Mouse (Mus musculus) neural tube, embryonic 15.5 days (tissue): ENCODE measurements around the gene Ano6. TPM values are rescaled to one million over a fixed set of nuclear protein-coding genes. Genes with fewer than 3 reads are reported as not detected.

ENCODE experiments used
- ATAC-seq: fragments of 200-750 bp; cut with Nextera tagmentation; 2 replicates; pipeline ENCODE4 v1.8.0; 2017; ENCODE audit warnings: mild to moderate bottlenecking, moderate TSS enrichment, moderate library complexity; ENCODE audit not compliant: low FRiP score
- H3K27ac ChIP-seq: fragments of 300-500 bp; sonication (generic); replicated peaks from 2 replicates; pipeline ENCODE4 v1.5.1; 2015; ENCODE audit warnings: mild to moderate bottlenecking, inconsistent platforms
- H3K27me3 ChIP-seq: fragments of 300-500 bp; sonication (generic); replicated peaks from 2 replicates; pipeline ENCODE4 v1.6.1; 2015; ENCODE audit warnings: inconsistent platforms
- H3K36me3 ChIP-seq: fragments of 300-500 bp; sonication (generic); 2 replicates; pipeline ENCODE4 v1.6.1; 2015; ENCODE audit warnings: inconsistent platforms
- H3K4me1 ChIP-seq: fragments of 300-500 bp; sonication (generic); 2 replicates; pipeline ENCODE4 v1.6.1; 2015; ENCODE audit warnings: inconsistent platforms
- H3K4me2 ChIP-seq: fragments of 300-500 bp; sonication (generic); 2 replicates; pipeline ENCODE4 v1.6.1; 2015; ENCODE audit warnings: inconsistent platforms, mild to moderate bottlenecking, moderate library complexity
- H3K4me3 ChIP-seq: fragments of 300-500 bp; sonication (generic); replicated peaks from 2 replicates; pipeline ENCODE4 v1.5.1; 2015; ENCODE audit warnings: mild to moderate bottlenecking, inconsistent platforms
- H3K9ac ChIP-seq: fragments of 300-500 bp; sonication (generic); replicated peaks from 2 replicates; pipeline ENCODE4 v1.6.1; 2015; ENCODE audit warnings: mild to moderate bottlenecking, inconsistent platforms
- H3K9me3 ChIP-seq: fragments of 300-500 bp; sonication (generic); replicated peaks from 2 replicates; pipeline ENCODE4 v1.6.1; 2016; ENCODE audit warnings: inconsistent platforms
- WGBS: fragments of 180-500 bp; shearing (Covaris S2); methylation state at CpG from one replicate; pipeline ENCODE4 v1.1.7; 2015; ENCODE audit warnings: mixed read lengths; 5-methylcytosine and 5-hydroxymethylcytosine counted together
- polyA plus RNA-seq: library from polyadenylated mRNA; unstranded; fragments of >200 nt; fragmentation: Nextera tagmentation; extraction: Ambion mirVana; gene quantifications from 2 replicates; pipeline ENCODE4 v1.2.1, GENCODE M21; 2015

Ano6 gene
- polyA plus RNA-seq, 1 experiment from 2014 or later = 27.0 TPM

DNA sequence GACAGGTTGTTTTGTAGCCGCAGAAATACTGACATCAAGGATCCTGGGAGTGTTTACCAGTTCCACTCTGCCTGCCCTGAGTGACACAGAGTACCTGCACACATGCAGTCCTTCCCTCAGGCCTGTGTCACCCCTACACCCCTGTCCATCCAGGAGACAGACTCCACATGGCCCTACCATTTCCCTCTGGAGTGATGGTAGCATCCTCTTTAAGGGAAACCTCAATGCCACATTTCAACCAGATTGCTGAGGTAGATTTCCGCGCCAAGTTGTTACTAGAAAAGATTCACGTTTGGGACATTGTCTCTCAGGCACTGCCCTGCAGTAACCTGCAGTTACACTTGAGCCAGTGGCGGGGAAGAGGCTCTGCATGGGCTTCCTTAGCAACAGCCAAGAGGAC, 97.9 kb downstream of the Ano6 start:
- Histone ChIP-seq H3K9ac (no peak overlapping the region), H3K4me2 (no peak overlapping the region), H3K27ac (0 out of 2 replicates have a peak overlapping the region, but pooled peaks have one; percentile 20), H3K27me3 (no peaks in the 10 kb centered on the region), H3K4me1 (peaks cover 37% of the 10 kb centered on the region), H3K36me3 (no peaks in the 10 kb centered on the region), H3K9me3 (no peaks in the 10 kb centered on the region), H3K4me3 (no peak overlapping the region)
- ATAC-seq = no peak
- WGBS = 85% methylated on average over 5 of the region's 5 CpGs

DNA sequence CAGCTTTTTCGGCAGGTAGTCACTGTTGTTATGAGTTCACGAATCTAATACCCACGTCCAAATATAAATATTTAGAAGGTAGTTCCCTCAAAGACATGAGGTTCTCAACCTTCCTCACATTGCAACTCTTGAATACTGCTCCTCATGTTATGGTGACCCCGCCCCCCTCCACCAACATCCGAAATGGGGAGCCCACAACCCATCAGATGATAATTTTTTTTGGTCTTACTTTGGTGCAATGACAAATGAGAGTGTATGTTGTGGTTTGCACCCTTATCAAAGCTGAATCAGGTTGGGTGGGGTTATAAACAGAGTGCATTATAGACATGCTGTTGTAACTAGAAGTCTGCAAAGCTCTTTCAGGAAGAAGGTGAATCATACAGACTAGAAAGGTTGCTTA, 99.7 kb downstream of the Ano6 start:
- WGBS = 94% methylated on average over 5 of the region's 5 CpGs

DNA sequence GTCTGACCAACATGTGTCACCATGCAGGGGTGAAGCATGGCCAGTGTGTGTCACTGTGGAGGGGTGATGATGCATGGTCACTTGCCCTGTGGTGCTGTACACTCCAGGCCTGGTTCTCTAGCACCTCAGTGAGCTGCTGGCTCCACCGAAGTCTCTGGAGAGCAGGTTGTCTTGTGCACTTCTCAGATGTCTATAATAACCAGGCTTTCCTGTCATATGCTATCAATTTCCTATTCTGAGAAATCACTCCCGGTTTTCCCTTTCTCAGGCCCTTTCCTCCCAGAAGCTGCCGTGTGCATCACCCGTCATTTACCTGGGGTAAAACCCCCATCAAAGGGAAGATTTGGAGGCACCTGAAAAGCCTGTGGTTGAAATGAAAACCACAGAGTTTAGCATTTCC, 101.5 kb downstream of the Ano6 start:
- Histone ChIP-seq H3K9me3 (no peaks in the 10 kb centered on the region), H3K27ac (no peak overlapping the region), H3K9ac (no peak overlapping the region), H3K4me1 (peaks cover 20% of the 10 kb centered on the region), H3K4me2 (no peak overlapping the region), H3K4me3 (no peak overlapping the region), H3K27me3 (no peaks in the 10 kb centered on the region), H3K36me3 (0 out of 2 replicates have a peak, but pooled peaks cover 5% of the 10 kb centered on the region)
- no peak for ATAC-seq
- 90% methylated on average over 4 of the region's 4 CpGs for WGBS

More for the DNA sequence above, 99.7 kb downstream of the Ano6 start:
- Histone ChIP-seq H3K9ac (no peak overlapping the region), H3K4me1 (peaks cover 32% of the 10 kb centered on the region), H3K9me3 (no peaks in the 10 kb centered on the region), H3K27ac (no peak overlapping the region), H3K36me3 (0 out of 2 replicates have a peak, but pooled peaks cover under 1% of the 10 kb centered on the region), H3K4me3 (no peak overlapping the region), H3K4me2 (no peak overlapping the region), H3K27me3 (no peaks in the 10 kb centered on the region)
- no peak for ATAC-seq

DNA sequence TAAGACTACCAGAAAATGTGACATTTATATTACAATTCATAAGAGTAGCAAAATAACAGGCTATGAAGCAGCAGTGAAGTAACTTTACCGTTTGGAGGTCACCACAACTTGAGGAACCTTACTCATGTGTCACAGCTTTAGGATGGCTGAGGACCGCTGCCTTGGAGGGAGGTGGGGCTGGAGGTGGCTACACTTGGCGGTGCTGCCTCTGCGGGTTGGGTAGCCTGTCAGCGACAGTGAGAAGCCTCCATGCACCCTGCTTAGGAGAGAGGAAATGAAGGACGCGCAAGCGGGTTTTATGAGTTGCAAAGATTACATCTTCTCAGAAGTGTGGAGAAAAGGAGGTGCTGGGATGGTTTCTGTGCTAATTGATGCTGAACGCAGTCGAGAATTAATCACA, 102.3 kb downstream of the Ano6 start:
- peaks cover 15% of the 10 kb centered on the region; the same call in 1 of the 2 replicates for H3K4me1 ChIP-seq
- 56% methylated on average over 10 of the region's 10 CpGs for WGBS
- no peak overlapping the region for H3K9ac ChIP-seq

DNA sequence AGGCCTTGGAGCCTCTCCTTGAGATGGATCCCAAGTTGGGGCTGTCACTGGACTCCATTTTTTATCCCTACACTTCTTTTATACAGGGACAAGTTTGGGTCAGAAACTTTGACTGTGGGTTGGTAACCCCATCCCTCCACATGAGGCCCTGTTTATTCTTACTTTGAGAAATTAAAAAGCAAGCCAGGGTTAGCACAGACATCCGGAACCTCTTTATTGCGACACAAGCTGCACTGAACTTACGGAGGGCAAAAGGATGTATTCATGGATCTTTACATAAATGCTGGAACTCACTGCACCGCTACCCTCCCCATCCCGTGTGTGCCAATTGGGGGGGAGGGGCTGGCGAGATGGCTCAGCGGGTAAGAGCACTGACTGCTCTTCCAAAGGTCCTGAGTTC, 105.1 kb downstream of the Ano6 start:
- H3K36me3 ChIP-seq = 0 out of 2 replicates have a peak, but pooled peaks cover 5% of the 10 kb centered on the region
- no peaks in the 10 kb centered on the region for H3K27me3 ChIP-seq
- no peak overlapping the region for H3K27ac ChIP-seq
- no peak for ATAC-seq
- H3K4me3 ChIP-seq = no peak overlapping the region
- no peak overlapping the region for H3K4me2 ChIP-seq
- no peaks in the 10 kb centered on the region for H3K9me3 ChIP-seq
- H3K9ac ChIP-seq = no peak overlapping the region
- H3K4me1 ChIP-seq = peaks cover 8% of the 10 kb centered on the region; the same call in 1 of the 2 replicates
- WGBS = 93% methylated on average over 7 of the region's 7 CpGs

More for the DNA sequence above, 102.3 kb downstream of the Ano6 start:
- H3K9me3 ChIP-seq = no peaks in the 10 kb centered on the region
- no peak overlapping the region for H3K27ac ChIP-seq
- no peak overlapping the region for H3K4me2 ChIP-seq
- no peak for ATAC-seq
- no peak overlapping the region for H3K4me3 ChIP-seq
- H3K27me3 ChIP-seq = no peaks in the 10 kb centered on the region
- 0 out of 2 replicates have a peak, but pooled peaks cover 5% of the 10 kb centered on the region for H3K36me3 ChIP-seq

DNA sequence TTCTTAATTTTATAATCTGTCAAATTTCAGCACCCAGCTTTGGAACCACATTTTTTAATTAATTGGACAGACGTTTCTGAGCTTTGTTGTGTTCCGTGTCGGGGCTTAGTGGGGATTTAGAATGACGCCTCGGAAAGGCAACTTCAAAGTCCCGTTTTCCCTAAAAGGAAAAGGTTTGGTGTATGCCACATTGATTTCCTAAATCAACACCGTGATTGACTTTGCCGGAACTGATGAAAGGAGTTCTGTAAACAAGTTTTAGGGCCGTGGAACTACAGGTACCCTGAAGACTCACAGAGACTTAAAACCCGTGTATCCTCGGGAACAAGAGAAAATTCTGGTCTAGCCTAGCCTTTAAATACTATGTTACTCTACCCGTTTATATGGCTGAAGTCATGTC, 107.0 kb downstream of the Ano6 start:
- H3K4me2 ChIP-seq = no peak overlapping the region
- H3K9ac ChIP-seq = no peak overlapping the region
- no peaks in the 10 kb centered on the region for H3K27me3 ChIP-seq
- no peaks in the 10 kb centered on the region for H3K9me3 ChIP-seq
- H3K4me3 ChIP-seq = no peak overlapping the region
- 0 out of 2 replicates have a peak, but pooled peaks cover 5% of the 10 kb centered on the region for H3K36me3 ChIP-seq
- ATAC-seq = no peak
- peaks cover 6% of the 10 kb centered on the region; the same call in 1 of the 2 replicates for H3K4me1 ChIP-seq
- H3K27ac ChIP-seq = no peak overlapping the region
- WGBS = 92% methylated on average over 12 of the region's 12 CpGs

DNA sequence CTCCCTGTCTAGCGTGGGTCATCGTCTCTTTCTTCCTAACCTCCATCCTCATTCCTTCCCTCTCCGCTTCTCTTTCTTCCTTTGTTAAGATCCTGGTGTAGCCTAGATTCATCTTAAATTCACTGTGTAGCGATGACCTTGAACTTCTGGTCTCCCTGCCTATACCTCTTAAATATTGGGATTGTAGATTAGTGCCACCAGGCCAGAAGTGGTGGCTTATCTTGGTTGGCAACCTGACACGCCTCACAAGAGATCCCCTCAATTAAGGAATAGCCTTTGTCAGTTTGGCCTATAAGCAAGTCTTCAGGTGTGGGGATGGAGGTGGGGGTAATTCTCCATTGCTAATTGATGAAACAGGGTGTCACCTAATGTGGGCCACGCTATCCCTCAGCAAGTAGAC, 107.8 kb downstream of the Ano6 start:
- no peaks in the 10 kb centered on the region for H3K4me1 ChIP-seq
- ATAC-seq = no peak

DNA sequence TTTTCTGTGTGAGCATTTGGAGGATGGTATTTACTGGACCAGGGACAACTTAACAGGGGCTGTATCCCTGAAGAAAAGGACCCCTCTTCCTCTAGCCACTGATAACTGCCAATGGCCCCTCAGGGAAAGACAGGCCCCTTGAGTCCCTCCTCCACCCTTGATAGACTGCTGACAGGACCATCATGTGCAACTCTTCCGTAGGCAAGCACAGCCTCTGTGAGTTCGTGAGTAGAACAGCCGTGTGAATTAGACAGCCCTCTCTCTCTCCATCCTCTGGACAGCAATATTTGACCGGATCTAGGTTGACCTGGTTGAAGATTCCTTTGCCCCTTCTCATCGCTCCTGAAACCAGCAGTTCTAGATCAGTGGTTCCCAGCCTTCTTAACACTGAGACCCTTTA, 111.8 kb downstream of the Ano6 start:
- peaks cover 20% of the 10 kb centered on the region for H3K4me1 ChIP-seq
- no peak overlapping the region for H3K9ac ChIP-seq
- H3K27me3 ChIP-seq = no peaks in the 10 kb centered on the region
- 93% methylated on average over 5 of the region's 5 CpGs for WGBS
- no peaks in the 10 kb centered on the region for H3K9me3 ChIP-seq
- ATAC-seq = no peak
- no peaks in the 10 kb centered on the region for H3K36me3 ChIP-seq
- no peak overlapping the region for H3K4me2 ChIP-seq
- H3K27ac ChIP-seq = no peak overlapping the region
- H3K4me3 ChIP-seq = no peak overlapping the region

More for the DNA sequence above, 107.8 kb downstream of the Ano6 start:
- 97% methylated on average over 6 of the region's 6 CpGs for WGBS
- H3K9ac ChIP-seq = no peak overlapping the region
- no peak overlapping the region for H3K27ac ChIP-seq
- H3K9me3 ChIP-seq = no peaks in the 10 kb centered on the region
- H3K27me3 ChIP-seq = no peaks in the 10 kb centered on the region
- H3K4me3 ChIP-seq = no peak overlapping the region
- no peak overlapping the region for H3K4me2 ChIP-seq
- H3K36me3 ChIP-seq = 0 out of 2 replicates have a peak, but pooled peaks cover 5% of the 10 kb centered on the region

DNA sequence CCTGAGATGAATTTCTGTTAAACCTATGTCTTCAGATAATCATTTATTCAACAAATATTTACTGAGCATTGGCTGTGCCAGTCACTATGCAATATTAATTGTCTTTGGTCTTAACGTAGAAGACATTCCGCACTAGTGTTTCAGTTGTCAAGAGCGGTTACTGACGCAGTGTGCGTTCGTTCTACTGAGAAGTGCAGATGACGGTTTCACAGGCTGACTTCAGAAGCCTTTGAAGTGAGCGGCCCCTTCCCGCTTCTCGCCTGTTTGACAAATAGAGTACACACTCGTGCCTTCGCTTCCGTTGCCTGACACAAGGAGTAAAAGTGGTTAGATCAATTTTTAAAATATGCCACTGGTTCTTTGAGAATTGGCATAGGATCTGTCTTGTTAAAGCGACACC, 113.6 kb downstream of the Ano6 start:
- Histone ChIP-seq H3K36me3 (no peaks in the 10 kb centered on the region), H3K9ac (no peak overlapping the region), H3K9me3 (no peaks in the 10 kb centered on the region), H3K4me2 (no peak overlapping the region), H3K27ac (no peak overlapping the region), H3K27me3 (no peaks in the 10 kb centered on the region), H3K4me3 (no peak overlapping the region), H3K4me1 (peaks cover 20% of the 10 kb centered on the region)
- WGBS = 69% methylated on average over 14 of the region's 14 CpGs
- no peak for ATAC-seq

DNA sequence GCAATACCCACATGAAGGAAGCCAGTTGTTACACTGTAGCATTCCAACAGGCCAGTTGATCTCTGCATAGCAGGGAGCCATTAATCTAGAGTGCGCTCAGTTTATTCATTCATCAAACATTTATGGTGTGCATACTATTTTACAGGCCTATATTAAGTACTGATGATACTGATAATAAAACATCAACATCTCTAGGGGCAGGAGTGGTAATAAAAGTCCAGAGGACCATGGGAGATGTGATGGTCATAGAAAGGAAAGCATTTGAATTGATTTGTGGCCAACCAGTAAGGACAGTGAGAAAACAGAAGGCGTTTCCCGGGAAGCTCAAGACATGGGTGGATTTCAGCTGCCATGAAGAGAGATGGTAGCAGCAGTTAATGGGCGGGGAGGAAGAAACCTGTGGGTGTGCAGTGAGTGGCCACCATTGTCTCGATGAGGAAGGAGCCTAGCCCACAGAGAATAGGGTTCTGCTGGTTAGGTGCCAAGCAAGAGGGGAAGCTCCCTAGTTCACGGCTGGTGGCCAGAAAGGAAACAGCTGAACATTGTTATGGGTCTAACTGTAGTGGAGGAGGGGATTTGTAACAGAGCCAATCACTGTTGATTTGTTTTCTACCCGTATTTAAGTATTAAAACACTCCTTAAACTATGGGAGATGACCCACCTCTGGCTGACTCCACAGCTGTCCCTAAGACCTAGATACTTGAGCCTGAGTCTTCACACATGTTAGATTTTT, 115.5 kb downstream of the Ano6 start:
- no peak overlapping the region for H3K4me2 ChIP-seq
- 0 out of 2 replicates have a peak overlapping the region, but pooled peaks have one; percentile 3 for H3K27ac ChIP-seq
- 0 out of 2 replicates have a peak, but pooled peaks have one; percentile 28 for ATAC-seq
- H3K4me3 ChIP-seq = no peak overlapping the region
- H3K36me3 ChIP-seq = no peaks in the 10 kb centered on the region
- H3K9me3 ChIP-seq = no peaks in the 10 kb centered on the region
- H3K9ac ChIP-seq = no peak overlapping the region
- no peaks in the 10 kb centered on the region for H3K27me3 ChIP-seq
- H3K4me1 ChIP-seq = peaks cover 20% of the 10 kb centered on the region
- WGBS = 63% methylated on average over 7 of the region's 7 CpGs

DNA sequence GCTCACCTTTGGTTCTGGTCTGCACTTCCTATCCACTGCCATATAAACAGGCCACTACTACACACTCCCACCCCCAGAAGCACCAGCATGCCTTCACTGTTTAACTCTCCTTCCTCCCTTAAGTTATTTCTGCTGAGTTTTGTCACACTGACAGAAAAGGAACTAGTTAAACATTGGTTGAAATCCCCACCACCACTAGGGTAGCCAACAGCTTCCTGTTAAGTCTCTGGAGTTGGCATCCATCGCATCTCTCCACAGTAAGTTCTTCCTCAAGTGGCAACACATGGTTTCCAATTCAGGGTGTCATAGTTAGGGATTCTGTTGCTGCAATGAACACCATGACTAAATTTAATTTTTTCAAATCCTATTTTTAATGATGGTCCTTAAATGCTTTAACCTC, 116.2 kb downstream of the Ano6 start:
- Histone ChIP-seq H3K4me2 (no peak overlapping the region), H3K9me3 (no peaks in the 10 kb centered on the region), H3K4me3 (no peak overlapping the region), H3K27me3 (no peaks in the 10 kb centered on the region), H3K9ac (no peak overlapping the region), H3K4me1 (peaks cover 20% of the 10 kb centered on the region), H3K27ac (0 out of 2 replicates have a peak overlapping the region, but pooled peaks have one; percentile 3), H3K36me3 (no peaks in the 10 kb centered on the region)
- WGBS = 93% methylated on average over 1 of the region's 1 CpGs
- no peak for ATAC-seq

DNA sequence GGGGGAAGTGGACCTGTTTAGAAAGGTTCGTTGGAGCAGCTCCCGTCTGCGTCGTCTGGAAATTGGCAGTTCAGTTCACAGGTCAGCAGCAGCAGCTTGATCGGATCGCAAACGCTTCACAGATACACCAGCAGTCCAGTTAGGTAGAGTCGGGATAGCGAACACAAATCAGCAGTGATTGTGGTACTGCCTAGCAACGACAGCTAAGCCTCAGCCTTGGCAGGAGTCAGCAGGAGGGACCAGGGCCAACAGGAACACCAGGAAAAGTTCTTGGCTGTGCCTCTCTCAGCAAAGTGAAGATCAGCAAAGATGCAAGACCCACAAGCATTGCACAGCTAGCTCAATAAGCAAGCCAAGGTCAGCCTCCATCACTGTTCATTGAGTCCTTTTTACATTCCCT, 116.7 kb downstream of the Ano6 start:
- Histone ChIP-seq H3K4me1 (peaks cover 20% of the 10 kb centered on the region), H3K27me3 (no peaks in the 10 kb centered on the region), H3K4me2 (no peak overlapping the region), H3K9ac (no peak overlapping the region), H3K27ac (no peak overlapping the region), H3K4me3 (no peak overlapping the region), H3K9me3 (no peaks in the 10 kb centered on the region), H3K36me3 (no peaks in the 10 kb centered on the region)
- 76% methylated on average over 10 of the region's 10 CpGs for WGBS
- ATAC-seq = no peak
